Mouse (Mus musculus): ENCODE data around the gene Ccdc33. TPM values are rescaled to one million over a fixed set of nuclear protein-coding genes. Genes with fewer than 3 reads are reported as not detected.

Gene Ccdc33
- total RNA-seq, 2 experiments from 2014 or later: not detected

Other genes starting within 250 kb of the Ccdc33 start
- gene Ubl7, start 207.8 kb downstream of the Ccdc33 start, total RNA-seq (2021): 10 to 100 TPM; 48.7 to 49.2 TPM
- gene Sema7a, start 178.7 kb downstream of the Ccdc33 start, total RNA-seq (2021): 10 to 100 TPM; 15.7 to 18.5 TPM
- gene Cyp11a1, start 112.4 kb downstream of the Ccdc33 start, total RNA-seq (2021): 1 to 10 TPM; 1.2 to 1.6 TPM
- gene Stra6, start 55.0 kb downstream of the Ccdc33 start, total RNA-seq (2021): under 1 TPM; 0.25 to 0.40 TPM
- gene Islr, start 85.5 kb upstream of the Ccdc33 start, total RNA-seq (2021): 100 to 1,000 TPM in 1 of 2 experiments, 10 to 100 TPM in 1; 98.8 to 119 TPM
- gene Islr2, start 85.5 kb upstream of the Ccdc33 start, total RNA-seq (2021): 1 to 10 TPM; 4.3 to 4.5 TPM
- 10 to 100 TPM in 1 of 2 experiments, 1 to 10 TPM in 1; 7.3 to 12.6 TPM for gene Pml, start 131.0 kb upstream of the Ccdc33 start, total RNA-seq (2021)
- 10 to 100 TPM in 1 of 2 experiments, 1 to 10 TPM in 1; 9.1 to 12.3 TPM for gene Stoml1, start 134.3 kb upstream of the Ccdc33 start, total RNA-seq (2021)
- 10 to 100 TPM; 50.1 to 70.0 TPM for gene Loxl1, start 194.4 kb upstream of the Ccdc33 start, total RNA-seq (2021)

Measured in gastrocnemius, postnatal 10 days (tissue).